Mouse (Mus musculus) ES-Bruce4 (cell line): Measurements from ENCODE around the gene Palm3.

ENCODE experiments used
- CTCF ChIP-seq: IDR thresholded peaks from one replicate; pipeline ENCODE4 v1.8.1; 2011; ENCODE audit warnings: low read depth, low read length
- EP300 ChIP-seq: IDR thresholded peaks from 2 replicates; pipeline ENCODE4 v1.6.1; 2011; ENCODE audit warnings: low read depth, low read length; ENCODE audit not compliant: insufficient read depth

GRCm38 (mm10) chr8:84067911-84068310, 46.6 kb downstream of the Palm3 start:
- no peak for TF ChIP-seq CTCF
- no peak for TF ChIP-seq EP300
